19 mouse cellular contexts compared by ENCODE assay signal in genomic region chr17:26373211-26373610, GRCm38 (mm10). TPM values are rescaled to one million over a fixed set of nuclear protein-coding genes. Genes with fewer than 3 reads are reported as not detected.
DNase-seq lines count a peak whose midpoint lies in the region.
"Had no signal": no experiment of that assay in that cellular context is flagged by ENCODE, and none has a peak within 500 bp of the region (broad histone marks: within the 10 kb centered on the region; RNA-seq: fewer than 3 reads in every experiment).

No protein-coding gene starts in this region.

- no peak overlapping the region for H3K4me3 ChIP-seq in heart, embryonic 10.5 days

- H3K27me3 ChIP-seq in heart, embryonic 10.5 days (ENCODE audit: insufficient read depth, poor library complexity, severe bottlenecking): 0 out of 2 replicates have a peak, but pooled peaks cover 11% of the 10 kb centered on the region
- H3K27me3 ChIP-seq: Patski had no signal

- intact Hi-C loops in heart, postnatal 36 days (cut with DNase I): no loop called here
- intact Hi-C loops in left cerebral cortex, postnatal 4 days (cut with DNase I): no loop called here

- DNase-seq in cerebellum, postnatal 10 days: peak; percentile 84 to 88
- DNase-seq in cerebellum, adult 11-12 months: no peak
- DNase-seq in cerebellum, postnatal 14 days: peak; percentile 67 to 72
- DNase-seq in cerebellum, adult 11 months: no peak
- no peak for DNase-seq in heart, embryonic 10.5 days (ENCODE audit: low spot score)
- no peak for DNase-seq in heart, postnatal 36 days
- DNase-seq in left cerebral cortex, postnatal 4 days: peak; percentile 82
- DNase-seq in left cerebral cortex, adult 11 months (ENCODE audit: low spot score): no peak
- DNase-seq: adrenal gland, adult 2 months; adrenal gland, adult 8-10 months; adrenal gland, postnatal 10 days; adrenal gland, postnatal 14 days; adrenal gland, postnatal 25 days; adrenal gland, postnatal 36 days; B cell, adult 2 months; cerebellum, adult 18-20 months; cerebellum, adult 2 months had no signal

- H3K27ac ChIP-seq in heart, embryonic 10.5 days: peak overlapping the region; percentile 32; the same call in 1 of the 2 replicates

- WGBS in heart, embryonic 10.5 days: 71% methylated on average over 5 of the region's 5 CpGs

- H3K4me1 ChIP-seq in heart, embryonic 10.5 days: peaks cover 43% of the 10 kb centered on the region

- no peaks in the 10 kb centered on the region for H3K9me3 ChIP-seq in heart, embryonic 10.5 days
- H3K9me3 ChIP-seq: G1E had no signal

- no peaks in the 10 kb centered on the region for H3K36me3 ChIP-seq in heart, embryonic 10.5 days
- H3K36me3 ChIP-seq: G1E had no signal

RNA-seq across cellular contexts. Expression of gene Neurl1b, which starts 41.4 kb away (rescaled TPM):
- 1.3 and 1.8 TPM in 2 replicates for polyA plus RNA-seq in heart, embryonic 10.5 days (2016; fragmentation: Nextera tagmentation; extraction: Ambion mirVana)
- 1 to 10 TPM; 5.2 to 6.3 TPM for total RNA-seq in heart, postnatal 36 days (2021)
- total RNA-seq in left cerebral cortex, postnatal 4 days (2021): 10 to 100 TPM; 85.3 to 88.4 TPM
- polyA plus RNA-seq: G1E had no signal

Comparison
In these comparisons a context has a peak if more than half of its experiments do, and no peak if none do; other contexts are left out.
1. DNase-seq: peak in cerebellum, postnatal 10 days (2 of 2), cerebellum, postnatal 14 days (2 of 2) and left cerebral cortex, postnatal 4 days (single experiment); none in cerebellum, adult 11-12 months (single experiment), cerebellum, adult 11 months (single experiment), heart, embryonic 10.5 days (single experiment), heart, postnatal 36 days (0 of 2) and left cerebral cortex, adult 11 months (single experiment).
2. RNA of gene Neurl1b, which starts 41.4 kb away (total RNA-seq): 85.3 to 88.4 TPM in left cerebral cortex, postnatal 4 days; 5.2 to 6.3 TPM in heart, postnatal 36 days; every median in the first group is over 10 times any median in the second.